Mouse (Mus musculus): Measurements from ENCODE around the gene Ms4a13.
"Not testable (repeated sequence)": the region's sequence is repeated elsewhere in the genome, so short reads cannot be mapped to it uniquely, and the experiment has no call there.

Gene Ms4a13

GRCm38 (mm10) chr19:11196546-11196945, at the start of gene Ms4a13:
Gene Ms4a13, minus strand, starts transcription at chr19:11196737.
- no peak for DNase-seq (ENCODE audit: low spot score in 2 of 2)

- no peak for DNase-seq (ENCODE audit: low spot score in 2 of 2)
Measured at GRCm38 (mm10) chr19:11244230-11244629, 47.7 kb upstream of the Ms4a13 start.

GRCm38 (mm10) chr19:11242560-11242959, 46.0 kb upstream of the Ms4a13 start:
- no peak for DNase-seq (ENCODE audit: low spot score in 2 of 2)

- no peak for DNase-seq (ENCODE audit: low spot score in 2 of 2)
Measured at GRCm38 (mm10) chr19:11235820-11236219, 39.3 kb upstream of the Ms4a13 start.

- no peak for DNase-seq (ENCODE audit: low spot score in 2 of 2)
Measured at GRCm38 (mm10) chr19:11234921-11235735, 38.6 kb upstream of the Ms4a13 start.

- no peak for DNase-seq (ENCODE audit: low spot score in 2 of 2)
Measured at GRCm38 (mm10) chr19:11234244-11234643, 37.7 kb upstream of the Ms4a13 start.

GRCm38 (mm10) chr19:11232348-11232747, 35.8 kb upstream of the Ms4a13 start, which contains the start of gene Ms4a12:
Gene Ms4a12, minus strand, starts transcription at chr19:11232448.
- no peak for DNase-seq (ENCODE audit: low spot score in 2 of 2)

- DNase-seq (ENCODE audit: low spot score in 2 of 2) = no peak
Measured at GRCm38 (mm10) chr19:11192552-11192951, 4.0 kb downstream of the Ms4a13 start.

GRCm38 (mm10) chr19:11184121-11184520, 12.4 kb downstream of the Ms4a13 start:
- DNase-seq (ENCODE audit: low spot score in 2 of 2) = no peak

GRCm38 (mm10) chr19:11177464-11177863, 19.1 kb downstream of the Ms4a13 start:
- DNase-seq (ENCODE audit: low spot score in 2 of 2) = no peak

- DNase-seq (ENCODE audit: low spot score in 2 of 2) = no peak
Measured at GRCm38 (mm10) chr19:11165172-11165571, 31.4 kb downstream of the Ms4a13 start, which contains the start of gene 1700025F22Rik. Gene 1700025F22Rik, minus strand, starts transcription at chr19:11165320.

- not testable (repeated sequence) for DNase-seq (ENCODE audit: low spot score in 2 of 2)
Measured at GRCm38 (mm10) chr19:11157890-11158289, 38.6 kb downstream of the Ms4a13 start.

GRCm38 (mm10) chr19:11135336-11135735, 61.2 kb downstream of the Ms4a13 start:
- no peak for DNase-seq (ENCODE audit: low spot score in 2 of 2)

GRCm38 (mm10) chr19:11134852-11135251, 61.7 kb downstream of the Ms4a13 start:
- no peak for DNase-seq (ENCODE audit: low spot score in 2 of 2)

GRCm38 (mm10) chr19:11130776-11131175, 65.8 kb downstream of the Ms4a13 start, which contains the start of gene 1700017D01Rik:
Gene 1700017D01Rik, minus strand, starts transcription at chr19:11130876.
- not testable (repeated sequence) for DNase-seq (ENCODE audit: low spot score in 2 of 2)

- DNase-seq (ENCODE audit: low spot score in 2 of 2) = no peak
Measured at GRCm38 (mm10) chr19:11129702-11130101, 66.8 kb downstream of the Ms4a13 start.

GRCm38 (mm10) chr19:11121016-11121420, 75.5 kb downstream of the Ms4a13 start:
- not testable (repeated sequence) for DNase-seq (ENCODE audit: low spot score in 2 of 2)
